Mouse (Mus musculus) ES-Bruce4 (cell line): ENCODE results near the gene Rnf141. TPM values are rescaled to one million over a fixed set of nuclear protein-coding genes. Genes with fewer than 3 reads are reported as not detected.

Source experiments
- H3K27ac ChIP-seq: 2 replicates; pipeline ENCODE4 v1.5.1; 2012; ENCODE audit warnings: low read length, inconsistent platforms; ENCODE audit not compliant: insufficient read depth
- H3K27me3 ChIP-seq: 2 replicates; pipeline ENCODE4 v1.6.1; 2012; ENCODE audit warnings: mild to moderate bottlenecking, low read length, inconsistent platforms; ENCODE audit not compliant: control insufficient read depth, poor library complexity, insufficient read depth, severe bottlenecking
- H3K36me3 ChIP-seq: 2 replicates; pipeline ENCODE4 v1.6.1; 2012; ENCODE audit warnings: inconsistent platforms, mild to moderate bottlenecking, low read length, moderate library complexity; ENCODE audit not compliant: control insufficient read depth, poor library complexity, insufficient read depth, severe bottlenecking
- H3K4me1 ChIP-seq: one replicate; pipeline ENCODE4 v1.8.1; 2011; ENCODE audit warnings: low read length; ENCODE audit not compliant: control insufficient read depth, insufficient read depth
- H3K4me3 ChIP-seq: 2 replicates; pipeline ENCODE4 v1.5.1; 2011; ENCODE audit warnings: low read depth, mild to moderate bottlenecking, low read length
- H3K9ac ChIP-seq: 2 replicates; pipeline ENCODE4 v1.6.1; 2012; ENCODE audit warnings: low read depth, mild to moderate bottlenecking, inconsistent platforms; ENCODE audit not compliant: poor library complexity, severe bottlenecking
- H3K9me3 ChIP-seq: replicated peaks from 2 replicates; pipeline ENCODE4 v1.6.1; 2012; ENCODE audit warnings: mild to moderate bottlenecking, low read length, inconsistent platforms; ENCODE audit not compliant: control insufficient read depth, poor library complexity, insufficient read depth, severe bottlenecking
- CTCF ChIP-seq: IDR thresholded peaks from one replicate; pipeline ENCODE4 v1.8.1; 2011; ENCODE audit warnings: low read depth, low read length
- EP300 ChIP-seq: IDR thresholded peaks from 2 replicates; pipeline ENCODE4 v1.6.1; 2011; ENCODE audit warnings: low read depth, low read length; ENCODE audit not compliant: insufficient read depth
- POLR2A ChIP-seq: IDR thresholded peaks from one replicate; pipeline ENCODE4 v1.8.1; 2011; ENCODE audit warnings: low read length; ENCODE audit not compliant: insufficient read depth
- polyA plus RNA-seq: library from polyadenylated mRNA; stranded (reverse); fragments of >200 nt; gene quantifications from 2 replicates; pipeline ENCODE4 v1.2.4, GENCODE M21; 2011; ENCODE audit warnings: low read depth; ENCODE audit not compliant: missing spikeins, insufficient read depth, insufficient read length

The Rnf141 gene
- polyA plus RNA-seq, 1 experiment, result 43.0 TPM

GRCm38 (mm10) chr7:110868807-110869206 lies 24.6 kb upstream of the Rnf141 start:
- Histone ChIP-seq H3K27ac (no peak overlapping the region), H3K36me3 (no peaks in the 10 kb centered on the region), H3K4me1 (no peaks in the 10 kb centered on the region), H3K4me3 (no peak overlapping the region), H3K9ac (no peak overlapping the region), H3K27me3 (no peaks in the 10 kb centered on the region), H3K9me3 (no peaks in the 10 kb centered on the region)
- TF ChIP-seq CTCF (no peak), POLR2A (no peak), EP300 (no peak)

DNA sequence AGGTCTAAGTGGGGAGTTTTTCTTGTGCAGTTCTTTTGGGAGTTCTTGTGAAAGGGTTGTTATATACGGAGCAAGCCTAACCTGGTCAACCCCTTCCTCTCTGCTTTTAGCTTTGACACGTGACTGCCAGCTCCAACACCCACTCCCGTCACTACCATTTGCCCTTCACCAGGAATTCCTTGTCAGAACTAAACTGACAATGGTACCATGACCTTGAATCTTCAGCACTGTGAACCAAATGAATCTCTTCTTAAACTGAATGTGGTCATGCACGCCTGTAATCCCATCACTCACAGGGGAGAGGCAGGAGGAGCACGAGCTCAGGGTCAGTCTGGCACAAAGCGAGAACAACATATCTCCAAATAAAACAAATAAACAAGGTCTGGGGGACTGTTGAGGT lies 22.9 kb upstream of the Rnf141 start:
- no peak for TF ChIP-seq EP300
- no peak for TF ChIP-seq CTCF
- TF ChIP-seq POLR2A, result no peak
- H3K4me3 ChIP-seq, result no peak overlapping the region
- H3K36me3 ChIP-seq, result no peaks in the 10 kb centered on the region
- no peaks in the 10 kb centered on the region for H3K4me1 ChIP-seq
- no peaks in the 10 kb centered on the region for H3K27me3 ChIP-seq
- no peak overlapping the region for H3K9ac ChIP-seq
- no peaks in the 10 kb centered on the region for H3K9me3 ChIP-seq
- H3K27ac ChIP-seq, result no peak overlapping the region

- Histone ChIP-seq H3K36me3 (no peaks in the 10 kb centered on the region), H3K9ac (no peak overlapping the region), H3K27me3 (no peaks in the 10 kb centered on the region), H3K27ac (no peak overlapping the region), H3K4me3 (no peak overlapping the region), H3K9me3 (no peaks in the 10 kb centered on the region), H3K4me1 (no peaks in the 10 kb centered on the region)
- no peak for TF ChIP-seq POLR2A
- TF ChIP-seq EP300, result no peak
- TF ChIP-seq CTCF, result no peak
These were observed 21.8 kb upstream of the Rnf141 start for GRCm38 (mm10) chr7:110866021-110866420.

GRCm38 (mm10) chr7:110865570-110865969 lies 21.3 kb upstream of the Rnf141 start:
- H3K36me3 ChIP-seq, result no peaks in the 10 kb centered on the region
- no peaks in the 10 kb centered on the region for H3K9me3 ChIP-seq
- H3K27ac ChIP-seq, result no peak overlapping the region

GRCm38 (mm10) chr7:110865038-110865437 lies 20.8 kb upstream of the Rnf141 start:
- Histone ChIP-seq H3K4me1 (no peaks in the 10 kb centered on the region), H3K36me3 (no peaks in the 10 kb centered on the region), H3K27me3 (no peaks in the 10 kb centered on the region), H3K9me3 (no peaks in the 10 kb centered on the region), H3K9ac (no peak overlapping the region), H3K4me3 (no peak overlapping the region), H3K27ac (no peak overlapping the region)
- no peak for TF ChIP-seq POLR2A
- no peak for TF ChIP-seq CTCF
- TF ChIP-seq EP300, result no peak

More at GRCm38 (mm10) chr7:110865570-110865969, 21.3 kb upstream of the Rnf141 start:
- Histone ChIP-seq H3K4me3 (no peak overlapping the region), H3K9ac (no peak overlapping the region), H3K4me1 (no peaks in the 10 kb centered on the region), H3K27me3 (no peaks in the 10 kb centered on the region)
- TF ChIP-seq POLR2A, result no peak
- TF ChIP-seq CTCF, result no peak
- TF ChIP-seq EP300, result no peak

DNA sequence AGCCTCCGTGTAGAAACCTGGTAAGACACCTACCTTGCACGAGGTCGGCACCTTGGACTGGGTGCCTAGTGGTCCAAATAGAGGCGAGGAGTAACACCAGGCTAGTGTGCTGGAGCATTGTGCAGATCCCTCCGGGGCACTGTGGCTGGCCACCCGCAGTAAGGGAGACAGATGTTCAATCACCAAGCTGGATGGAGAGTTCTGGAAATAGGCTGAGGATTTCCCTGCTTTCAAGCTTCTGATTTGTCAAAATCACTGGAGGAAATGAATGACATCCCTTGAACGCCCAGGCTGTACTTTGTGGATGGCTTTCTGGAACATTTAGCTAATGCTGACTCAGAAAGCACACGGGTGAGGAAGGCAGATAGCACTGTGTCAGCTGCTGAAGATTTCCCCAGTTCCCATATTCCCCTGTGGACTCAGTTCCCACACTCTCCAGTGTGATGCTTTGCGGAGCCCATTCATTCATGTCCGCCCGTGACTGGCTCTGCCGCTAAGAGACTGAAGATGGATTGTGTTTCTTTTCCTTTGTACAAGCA lies 18.6 kb upstream of the Rnf141 start, which contains the start of gene Lyve1:
Gene Lyve1 (minus strand): TSS at position 489 of the 539 bp plus-strand sequence.
- Histone ChIP-seq H3K4me3 (no peak within 1 kb of the TSS), H3K4me1 (no peaks in the 10 kb centered on the region), H3K36me3 (no peaks in the 10 kb centered on the region), H3K27me3 (no peaks in the 10 kb centered on the region), H3K9ac (no peak within 1 kb of the TSS), H3K27ac (no peak within 1 kb of the TSS), H3K9me3 (no peaks in the 10 kb centered on the region)
- no peak for TF ChIP-seq CTCF
- no peak for TF ChIP-seq POLR2A
- TF ChIP-seq EP300, result no peak
